Mouse (Mus musculus): ENCODE measurements around the gene Vamp5.

Gene Vamp5

DNA sequence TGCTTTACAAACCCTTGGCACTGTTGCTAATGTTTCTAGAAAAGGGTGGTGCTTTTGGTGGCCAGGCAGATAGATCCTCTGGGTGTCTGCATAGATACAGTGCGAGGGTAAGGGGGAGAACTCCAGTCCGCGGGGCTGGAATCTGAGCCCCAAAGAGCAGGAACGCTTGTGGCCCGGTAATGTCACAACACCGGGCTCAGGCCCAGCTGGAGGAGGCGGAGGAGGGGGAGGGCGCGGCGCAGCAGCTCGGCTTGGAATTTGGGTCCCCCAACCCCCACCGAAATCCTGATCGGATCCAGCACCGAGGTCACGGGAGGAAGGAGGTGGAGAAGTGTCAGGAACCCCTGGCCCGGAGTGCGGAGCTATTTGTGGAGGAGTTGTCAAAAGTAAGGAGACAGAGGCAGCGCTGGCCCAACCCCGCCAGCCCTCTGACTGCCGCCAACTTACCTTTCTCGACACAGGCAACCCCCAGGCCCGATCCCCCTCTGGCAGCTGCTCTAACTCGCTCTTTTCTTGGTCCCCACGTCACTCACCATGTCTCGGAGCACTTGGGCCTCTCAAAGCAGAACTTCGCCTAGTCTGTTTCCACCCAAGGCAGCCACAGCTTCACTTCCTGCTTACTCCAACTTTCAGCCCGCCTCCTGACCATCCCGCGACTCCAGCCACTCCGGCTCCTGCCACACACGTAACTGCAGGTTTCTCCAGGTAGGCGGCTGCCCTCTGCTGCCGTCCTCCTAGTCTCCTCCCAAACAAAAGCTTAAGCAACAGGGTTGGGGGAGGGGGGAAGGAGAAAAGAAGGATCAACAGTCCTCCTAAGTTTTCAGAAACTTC, 9.9 kb upstream of the Vamp5 start, which contains the start of gene Vamp8:
Vamp8 (minus strand) TSS at position 763 of the 831 bp plus-strand sequence.
- in situ Hi-C loops (cut with MboI, MseI) = no loop called here

DNA sequence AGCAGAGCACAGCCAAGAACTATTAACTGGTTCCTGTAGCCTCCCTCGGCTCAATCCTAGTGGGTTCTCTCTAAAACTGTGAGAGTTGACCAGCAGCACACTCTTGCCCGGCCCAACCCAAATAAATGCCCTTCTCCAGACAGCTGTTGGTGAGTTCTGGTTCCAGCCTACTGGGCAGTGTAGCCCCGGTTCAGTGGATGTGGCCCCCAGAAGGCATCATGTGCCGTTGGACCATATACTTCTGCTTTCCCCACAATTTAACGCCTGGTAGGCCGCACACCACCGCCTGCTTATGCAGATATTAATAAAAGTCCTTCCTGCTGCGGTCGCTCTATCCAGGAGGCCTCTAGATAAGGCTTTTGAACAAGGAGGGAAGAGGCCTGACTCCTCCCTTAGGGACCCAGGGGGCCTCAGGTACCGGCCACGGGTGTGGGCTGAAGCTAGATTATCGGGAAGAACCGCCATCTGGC, 9.2 kb upstream of the Vamp5 start:
- in situ Hi-C loops (cut with MboI, MseI) = no loop called here

DNA sequence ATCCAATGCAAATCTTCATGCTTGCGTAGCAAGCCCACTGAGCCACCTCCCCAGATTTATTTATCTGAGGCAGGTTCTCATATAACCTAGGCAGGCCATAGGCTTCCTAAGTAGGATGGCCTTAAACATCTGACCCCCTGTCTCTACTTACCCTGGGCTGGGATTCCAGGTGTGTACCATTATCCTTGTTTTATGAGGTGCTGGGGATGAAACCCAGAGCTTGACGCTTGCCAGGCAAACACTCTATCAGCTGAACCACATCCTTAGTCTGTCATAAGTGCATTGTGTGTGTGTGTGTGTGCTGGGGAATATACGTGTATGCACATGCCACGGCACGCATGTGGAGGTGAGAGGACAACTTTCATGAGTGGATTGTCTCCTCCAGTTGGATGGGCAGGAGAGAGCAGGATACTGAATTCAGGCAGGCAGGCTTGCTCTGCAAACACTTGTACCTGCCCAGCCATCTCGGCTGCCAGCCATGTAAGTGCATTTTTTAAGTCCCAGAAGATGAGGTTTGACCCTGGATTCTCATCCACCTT, 8.6 kb upstream of the Vamp5 start:
- in situ Hi-C loops (cut with MboI, MseI) = no loop called here

DNA sequence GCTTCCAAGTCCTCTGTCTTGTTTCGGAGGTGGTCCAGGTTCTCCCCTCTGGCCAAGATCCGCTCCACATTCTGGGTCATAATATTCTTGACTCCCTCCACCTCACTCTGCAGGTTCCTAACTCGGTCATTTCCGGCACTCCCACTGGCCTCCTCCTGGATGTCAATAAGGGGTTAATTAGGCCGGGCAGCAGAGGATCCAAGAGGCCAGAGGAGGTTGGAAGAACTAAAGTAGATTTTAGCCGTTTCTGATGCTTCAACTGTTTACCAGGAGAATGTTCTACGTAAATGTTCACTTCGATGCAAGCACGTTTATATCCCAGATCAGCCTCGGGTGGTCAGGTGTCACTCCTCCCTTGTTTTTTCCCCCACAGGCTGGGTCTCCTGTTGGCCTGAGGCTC, 8.0 kb upstream of the Vamp5 start:
- in situ Hi-C loops (cut with MboI, MseI) = no loop called here

DNA sequence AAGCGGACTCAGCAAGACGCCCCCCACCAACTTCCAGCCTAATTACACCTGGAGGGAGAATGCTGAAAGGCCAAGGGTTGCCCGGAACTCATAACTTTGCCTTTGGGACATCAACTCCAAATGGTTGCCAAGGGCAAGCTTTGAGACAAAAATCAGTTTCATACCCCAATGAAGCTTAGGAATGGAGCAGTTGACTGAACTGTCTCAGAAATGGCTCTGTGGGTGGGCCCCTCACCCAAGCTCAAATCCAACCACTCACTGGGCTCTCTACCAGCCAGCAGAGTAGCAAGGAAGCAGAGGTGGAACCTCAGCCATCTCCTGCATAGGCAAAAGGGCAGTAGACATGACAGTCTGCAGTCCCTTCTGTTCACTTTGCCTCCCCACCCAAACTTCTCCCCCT, 7.5 kb upstream of the Vamp5 start:
- in situ Hi-C loops (cut with MboI, MseI) = no loop called here

DNA sequence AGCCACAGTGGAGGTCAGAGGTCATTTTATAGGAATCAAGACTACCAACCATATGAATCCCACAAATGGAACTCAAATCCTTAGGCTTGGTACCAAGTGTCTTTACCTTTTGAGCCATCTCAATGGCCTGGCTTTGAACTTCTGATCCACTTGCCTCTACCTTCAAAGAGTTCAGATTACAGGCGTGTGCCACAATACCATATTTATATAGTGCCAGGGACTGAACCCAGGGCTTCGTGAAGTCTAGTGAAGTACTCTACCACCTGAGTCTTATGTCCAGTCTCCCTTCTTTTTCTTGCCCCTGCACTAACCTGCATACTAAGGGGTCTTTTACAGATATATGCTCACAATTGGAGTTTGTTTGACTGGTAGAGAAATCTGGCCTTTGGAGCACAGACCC, 6.3 kb upstream of the Vamp5 start:
- in situ Hi-C loops (cut with MboI, MseI) = no loop called here

DNA sequence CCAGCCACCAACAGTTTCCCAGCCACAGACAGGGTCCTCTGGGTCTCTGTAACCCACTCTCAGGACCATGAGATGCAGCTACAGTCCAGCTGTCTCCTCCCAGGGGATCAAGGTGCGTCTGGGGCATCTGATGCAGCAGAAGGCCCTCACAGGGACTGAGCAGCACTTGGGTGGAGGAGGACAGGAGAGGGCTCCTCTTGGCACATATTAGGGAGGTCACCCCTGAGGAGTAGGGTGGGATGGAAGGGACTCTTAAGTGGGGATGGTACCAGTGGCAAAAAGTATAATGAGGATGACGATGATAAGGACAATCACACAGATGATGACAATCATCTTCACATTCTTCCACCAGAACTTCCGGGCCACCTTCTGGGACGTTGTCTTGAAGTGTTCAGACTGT, 5.0 kb upstream of the Vamp5 start:
- in situ Hi-C loops (cut with MboI, MseI) = no loop called here

DNA sequence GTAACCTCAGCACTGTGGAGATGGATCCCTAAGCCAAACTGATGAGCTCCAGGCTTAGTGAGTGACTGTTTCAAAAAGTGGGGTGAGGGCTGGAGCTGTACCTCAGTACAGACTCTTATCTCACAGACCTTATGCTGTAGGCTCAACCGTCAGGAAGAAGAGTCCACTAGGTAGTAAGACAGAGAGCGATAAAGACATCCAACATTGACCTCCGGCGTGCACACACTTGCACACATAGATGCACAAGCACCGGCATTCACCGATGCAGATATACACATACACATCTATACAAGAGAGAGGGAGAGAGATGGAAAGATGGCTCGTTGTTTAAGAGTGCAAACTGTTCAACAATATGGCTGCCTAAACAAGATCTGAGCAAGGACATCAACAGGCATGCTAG, 3.7 kb upstream of the Vamp5 start:
- in situ Hi-C loops (cut with MboI, MseI) = no loop called here

DNA sequence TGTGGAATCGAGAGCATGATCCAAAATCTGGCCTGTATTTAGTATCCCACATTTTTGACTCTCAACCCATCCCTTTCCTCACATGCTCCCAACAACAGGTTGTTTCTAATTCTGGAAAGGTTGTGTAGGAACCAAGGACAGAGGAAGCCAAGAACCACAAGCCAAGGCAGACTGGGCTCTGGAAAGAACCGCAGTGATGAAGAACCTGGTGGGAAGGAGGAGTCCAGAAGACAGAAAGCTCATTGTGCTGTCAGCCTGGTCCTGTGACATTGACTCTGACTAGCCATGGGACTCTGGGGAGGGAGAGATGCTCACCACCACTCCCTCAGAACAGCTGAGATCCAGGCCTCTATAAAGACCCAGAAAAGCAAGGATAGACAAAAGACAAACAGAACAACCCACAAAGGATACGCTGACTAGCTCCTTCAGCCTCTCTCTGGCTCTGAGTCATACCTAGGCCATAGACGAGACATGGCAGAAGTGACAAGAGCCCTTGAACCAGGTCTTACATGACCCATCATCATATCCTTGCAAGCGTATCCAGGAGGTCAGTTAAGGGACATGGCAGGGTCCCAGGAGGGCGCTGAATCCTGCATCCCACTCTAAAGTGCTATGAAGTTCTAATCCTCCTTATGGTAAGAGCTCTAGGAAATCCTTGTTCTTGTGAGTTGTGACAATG, 3.0 kb upstream of the Vamp5 start:
- in situ Hi-C loops (cut with MboI, MseI) = no loop called here

DNA sequence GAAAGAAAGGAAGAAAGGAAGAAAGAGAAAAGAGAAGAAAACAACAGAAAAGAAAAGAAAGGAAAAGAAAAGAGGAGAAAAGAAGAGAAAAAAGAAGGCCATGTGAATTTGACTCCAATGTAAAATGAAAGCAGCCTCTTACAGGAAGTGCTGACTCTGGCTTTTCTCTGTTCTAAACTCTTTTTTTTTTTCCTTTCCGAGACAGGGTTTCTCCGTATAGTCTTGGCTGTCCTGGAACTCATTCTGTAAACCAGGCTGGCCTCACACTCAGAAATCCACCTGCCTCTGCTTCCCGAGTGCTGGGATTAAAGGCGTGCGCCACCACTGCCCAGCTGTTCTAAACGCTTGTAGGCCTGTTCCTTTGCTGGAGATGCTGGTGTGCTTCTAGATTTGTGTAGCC, 2.2 kb upstream of the Vamp5 start:
- in situ Hi-C loops (cut with MboI, MseI) = no loop called here

DNA sequence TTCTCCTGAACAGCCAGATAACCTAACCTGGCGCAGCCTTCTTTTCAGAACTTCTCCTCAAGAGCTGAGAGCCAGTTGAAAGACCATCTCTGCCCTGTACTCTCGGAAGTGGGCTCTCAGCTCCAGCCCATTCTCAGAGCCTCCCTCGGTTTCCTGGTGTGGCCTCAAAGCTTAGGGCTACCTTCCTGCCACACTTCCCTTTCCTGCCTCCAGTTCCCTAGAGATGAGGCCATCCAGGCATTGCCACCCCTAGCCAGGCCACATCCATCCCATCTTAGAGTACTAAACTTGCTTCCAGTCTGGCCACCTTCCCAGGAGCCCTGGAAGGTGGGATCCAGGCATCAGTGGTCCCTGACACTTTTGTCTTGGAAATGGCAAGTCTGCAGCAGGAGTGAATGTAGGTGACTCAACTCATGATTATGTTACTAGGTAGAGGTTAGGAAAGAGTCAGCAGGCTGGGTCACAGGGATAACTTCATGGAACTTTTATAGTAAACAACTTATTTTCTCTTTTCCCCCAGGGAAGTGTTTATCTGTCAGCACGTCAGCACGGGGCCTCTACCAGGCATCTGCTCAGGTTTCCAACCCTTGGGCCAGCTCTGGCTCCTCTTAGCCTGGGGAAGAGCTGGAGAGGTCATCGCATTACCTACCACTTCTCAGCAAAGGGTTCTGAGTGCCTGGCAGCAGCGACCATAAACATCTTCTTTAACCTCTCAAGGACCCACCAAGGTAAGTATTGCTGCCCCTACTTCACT, 714 bp downstream of the Vamp5 start:
- in situ Hi-C loops (cut with MboI, MseI) = no loop called here

DNA sequence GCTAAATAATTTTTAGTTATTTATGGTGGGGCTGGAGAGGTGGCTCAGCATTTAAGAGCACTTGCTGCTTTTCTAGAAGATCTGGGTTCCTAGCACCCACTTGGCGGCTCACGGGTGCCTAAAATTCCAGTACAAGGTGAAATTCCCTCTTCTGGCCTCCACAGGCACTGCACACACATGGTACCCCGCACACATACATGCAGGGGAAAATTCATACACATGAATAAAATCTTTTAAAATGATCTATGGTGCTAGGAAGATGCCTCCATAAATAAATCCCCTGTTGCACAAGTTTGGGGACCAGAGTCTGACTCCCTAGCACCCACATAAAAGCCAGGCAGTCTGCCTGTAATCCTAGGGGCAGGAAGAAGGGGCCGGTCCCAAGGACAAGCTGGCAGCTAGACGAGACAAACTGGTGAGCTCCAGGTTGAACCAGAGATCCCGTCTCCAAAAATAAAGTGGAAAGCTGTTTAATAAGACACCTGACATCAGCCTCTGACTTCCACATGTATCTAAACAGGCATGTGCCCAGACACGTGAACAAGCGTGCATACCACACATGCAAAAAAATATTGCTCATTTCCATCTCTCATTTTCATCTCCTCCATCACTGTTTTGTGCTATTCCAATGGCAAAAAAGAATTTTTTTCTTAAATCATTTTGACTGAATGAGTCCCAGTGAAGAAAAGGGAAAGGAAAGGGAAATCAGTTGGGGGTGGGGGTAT, 1.6 kb downstream of the Vamp5 start:
- in situ Hi-C loops (cut with MboI, MseI) = no loop called here

DNA sequence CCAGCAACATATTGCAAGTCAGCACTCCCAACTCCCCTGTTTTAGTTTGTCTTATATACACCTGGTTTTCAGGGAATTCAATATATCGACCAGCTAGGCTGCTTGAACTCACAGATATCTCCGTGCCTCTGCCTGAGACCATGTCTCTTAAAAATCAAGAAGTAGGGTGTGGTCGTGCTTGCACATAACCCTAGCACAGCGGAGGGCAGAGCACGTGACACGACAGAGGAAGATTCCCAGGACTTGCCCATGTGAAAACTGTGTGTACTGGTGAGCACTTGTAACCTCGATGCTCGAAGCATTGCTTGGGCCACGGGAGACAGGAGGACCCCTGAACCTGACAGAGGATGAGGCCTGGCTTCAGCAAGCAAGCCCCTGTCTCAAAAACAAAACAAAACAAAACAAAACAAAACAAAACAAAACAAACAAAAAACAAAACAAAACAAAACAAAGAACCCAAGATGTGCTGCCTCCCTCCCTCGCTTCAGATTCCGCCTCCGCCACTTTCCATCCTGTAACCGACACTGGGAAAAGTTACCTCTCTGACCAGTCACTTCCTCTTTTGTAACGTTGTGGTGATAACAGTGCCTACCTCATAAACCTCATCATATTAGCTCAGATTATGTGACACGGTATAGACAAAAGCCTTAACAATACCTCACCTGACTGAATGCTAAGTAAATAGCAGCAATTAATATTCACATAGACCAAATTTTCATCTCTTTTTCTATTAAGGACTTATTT, 5.3 kb downstream of the Vamp5 start:
- in situ Hi-C loops (cut with MboI, MseI) = no loop called here

DNA sequence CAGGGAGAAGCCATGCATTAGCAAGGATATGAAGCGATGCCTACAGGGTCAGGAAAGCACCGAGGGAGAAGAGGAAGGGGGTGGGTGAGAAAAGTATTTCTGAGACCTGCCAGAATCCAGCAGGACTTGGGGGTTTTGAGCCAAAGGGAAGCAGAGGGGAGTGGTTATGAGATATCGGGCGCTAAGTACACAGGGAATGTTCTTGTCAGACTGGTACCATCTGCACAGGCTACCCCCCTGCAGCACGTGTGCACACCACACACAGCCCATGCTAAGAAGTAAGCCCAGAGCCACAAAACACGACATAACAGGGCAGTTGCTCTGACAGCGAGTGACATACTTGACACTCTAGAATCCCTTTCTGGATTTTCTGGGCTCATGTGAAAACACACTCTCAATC, 6.1 kb downstream of the Vamp5 start:
- in situ Hi-C loops (cut with MboI, MseI) = no loop called here

DNA sequence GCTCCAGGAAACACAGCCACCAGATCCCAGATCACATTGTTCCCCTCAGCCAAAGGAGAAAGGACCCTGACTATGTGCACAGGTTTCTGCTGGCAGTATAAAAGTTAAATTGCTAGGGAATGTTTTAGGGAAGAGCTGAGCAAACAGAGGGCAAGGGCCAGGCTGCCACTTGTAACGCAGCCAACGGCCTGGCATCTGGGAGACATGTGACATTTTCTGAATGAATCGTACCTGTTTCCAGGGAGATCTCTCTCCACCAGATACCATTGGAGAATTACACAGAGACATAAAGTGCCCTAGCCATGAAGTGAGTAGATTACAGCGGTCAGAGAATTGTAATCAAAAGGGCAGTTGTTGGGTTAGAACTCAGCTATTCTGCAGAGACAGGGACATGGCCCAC, 7.1 kb downstream of the Vamp5 start:
- in situ Hi-C loops (cut with MboI, MseI) = no loop called here

DNA sequence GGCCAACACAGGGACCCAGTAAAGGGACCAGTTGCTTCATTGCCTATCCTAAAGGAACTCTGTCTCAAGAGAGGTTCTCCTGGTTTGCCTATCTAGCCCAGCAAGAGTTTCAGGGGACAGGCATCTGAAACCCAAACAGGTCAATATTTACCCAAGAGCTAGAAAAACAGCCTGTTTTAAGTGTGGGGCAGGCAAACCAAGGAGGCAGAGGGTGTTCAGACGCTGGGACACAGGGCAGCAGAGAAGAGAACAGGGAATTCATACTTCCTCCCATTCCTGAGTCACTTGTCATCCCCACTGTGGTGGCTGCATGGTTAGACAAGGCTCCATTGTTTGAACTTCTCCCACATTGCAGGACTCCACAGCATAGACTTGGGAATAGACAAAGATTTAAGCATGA, 8.7 kb downstream of the Vamp5 start:
- in situ Hi-C loops (cut with MboI, MseI) = no loop called here

DNA sequence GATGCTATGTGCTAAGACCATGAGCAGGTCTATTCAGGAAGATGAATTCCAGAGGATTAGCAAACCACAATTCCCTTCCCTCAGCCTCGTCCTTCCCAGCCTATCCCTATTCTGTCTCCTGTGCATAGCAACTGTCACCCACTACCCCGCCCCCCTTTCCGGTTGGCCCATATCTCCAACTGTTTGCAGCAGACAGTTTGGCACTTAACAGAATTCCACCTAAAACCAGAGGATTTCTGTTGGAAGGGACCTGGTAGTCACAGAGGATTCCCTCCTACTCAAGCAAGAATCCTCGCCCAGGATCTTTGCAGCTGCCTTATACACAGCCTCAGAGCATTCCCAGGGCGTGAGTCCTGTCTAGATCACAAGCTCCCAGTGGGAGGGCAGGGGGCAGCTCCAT, 9.1 kb downstream of the Vamp5 start:
- in situ Hi-C loops (cut with MboI, MseI) = no loop called here

DNA sequence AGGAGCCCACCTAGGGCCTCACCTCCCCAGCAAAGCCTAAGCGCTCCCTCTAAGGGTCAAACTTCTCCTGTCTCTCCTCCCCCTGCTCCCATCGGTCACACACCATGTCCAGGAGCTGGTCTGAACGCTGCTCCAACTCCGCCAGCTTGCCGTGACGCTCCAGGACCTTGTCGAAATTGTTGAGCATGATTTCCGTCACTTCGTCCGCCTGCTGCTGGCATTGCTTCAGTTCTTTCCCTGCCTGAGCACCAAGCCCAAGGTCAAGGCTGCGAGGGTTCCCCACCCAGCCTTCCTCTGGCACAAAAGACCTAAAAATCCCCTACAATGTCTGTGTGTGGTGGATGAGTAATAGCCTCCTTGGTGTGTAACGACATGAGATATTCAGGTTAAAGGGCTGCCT, 10.2 kb downstream of the Vamp5 start:
- in situ Hi-C loops (cut with MboI, MseI) = no loop called here

DNA sequence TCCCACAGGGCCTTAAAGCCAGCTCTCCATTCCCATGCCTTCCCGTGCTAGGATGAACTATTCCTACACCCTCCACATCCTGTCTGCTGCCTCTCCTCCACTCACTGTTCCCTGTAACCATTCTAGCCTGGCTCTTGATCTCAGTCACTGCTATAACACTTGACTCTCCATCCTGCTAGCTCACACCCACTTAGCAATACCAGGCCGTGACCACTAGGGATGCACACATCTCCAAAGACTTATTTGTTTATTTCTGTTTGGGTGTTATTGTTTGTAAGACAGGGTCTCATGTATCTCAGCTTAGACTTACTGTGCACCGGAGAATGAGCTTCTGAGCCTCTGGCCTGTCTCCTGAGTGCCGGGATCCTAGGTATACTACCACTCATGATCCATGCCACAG, 10.7 kb downstream of the Vamp5 start:
- in situ Hi-C loops (cut with MboI, MseI) = no loop called here

DNA sequence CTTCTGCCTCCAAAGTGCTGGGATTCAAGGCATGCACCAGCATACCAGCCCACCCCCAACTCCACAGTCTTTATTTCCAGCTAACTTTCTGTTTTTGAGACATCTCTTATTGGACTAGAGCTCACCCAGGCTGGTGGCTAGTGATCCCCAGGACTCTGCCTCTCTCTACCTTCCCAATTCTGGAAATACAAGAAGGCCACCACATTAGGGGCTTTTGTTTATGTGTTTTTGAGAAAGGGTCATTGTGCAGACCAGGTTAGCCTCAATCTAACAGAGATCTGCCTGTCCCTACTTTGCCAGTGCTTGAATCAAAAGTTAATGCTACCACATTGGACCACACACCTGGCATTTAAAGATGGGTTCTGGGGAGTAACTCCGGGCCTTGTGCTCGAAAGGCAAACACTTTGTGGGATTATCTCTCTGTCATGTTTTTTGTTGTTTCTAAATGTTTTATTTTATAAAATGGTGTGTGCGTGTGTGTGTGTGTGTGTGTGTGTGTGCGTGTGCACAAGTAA, 12.8 kb downstream of the Vamp5 start:
- in situ Hi-C loops (cut with MboI, MseI) = no loop called here

All from T-helper 1 cell (primary cell).